Mouse (Mus musculus) kidney, adult 2 months (tissue): ENCODE data around the gene Pkhd1.
"Not testable (repeated sequence)": the region's sequence is repeated elsewhere in the genome, so short reads cannot be mapped to it uniquely, and the experiment has no call there.

Experiments
- CTCF ChIP-seq: fragments of 200-500 bp; conservative IDR thresholded peaks from 2 replicates; pipeline ENCODE4 v1.5.1; 2011; ENCODE audit warnings: low read depth, mild to moderate bottlenecking, control low read depth, low read length, moderate library complexity, mixed read lengths; ENCODE audit not compliant: insufficient read depth, insufficient read length
- POLR2A ChIP-seq: fragments of 200-500 bp; IDR thresholded peaks from one replicate; pipeline ENCODE4 v1.6.1; 2011; ENCODE audit warnings: low read depth, low read length, control low read depth

DNA sequence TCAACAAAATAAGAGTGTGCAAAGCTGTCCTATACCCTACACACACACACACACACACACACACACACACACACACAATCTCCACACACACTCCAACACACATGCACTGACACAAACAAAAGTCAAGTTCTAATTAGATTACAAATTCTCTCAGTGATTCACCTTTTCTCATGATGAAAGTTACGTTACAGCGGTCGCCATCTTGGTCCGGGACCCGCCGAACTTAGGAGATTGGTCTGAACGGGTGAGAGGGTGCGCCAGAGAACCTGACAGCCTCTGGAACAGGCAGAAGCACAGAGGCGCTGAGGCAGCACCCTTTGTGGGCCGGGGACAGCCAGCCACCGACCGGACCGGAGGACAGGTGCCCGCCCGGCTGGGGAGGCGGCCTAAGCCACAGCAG, 185.8 kb downstream of the Pkhd1 start:
- TF ChIP-seq CTCF, POLR2A: not testable (repeated sequence)
